Mouse (Mus musculus): ENCODE results near the gene Eif4ebp2. TPM values are rescaled to one million over a fixed set of nuclear protein-coding genes. Genes with fewer than 3 reads are reported as not detected.

The Eif4ebp2 gene
- polyA plus RNA-seq, 1 experiment from 2014 or later, result 62.5 TPM

DNA sequence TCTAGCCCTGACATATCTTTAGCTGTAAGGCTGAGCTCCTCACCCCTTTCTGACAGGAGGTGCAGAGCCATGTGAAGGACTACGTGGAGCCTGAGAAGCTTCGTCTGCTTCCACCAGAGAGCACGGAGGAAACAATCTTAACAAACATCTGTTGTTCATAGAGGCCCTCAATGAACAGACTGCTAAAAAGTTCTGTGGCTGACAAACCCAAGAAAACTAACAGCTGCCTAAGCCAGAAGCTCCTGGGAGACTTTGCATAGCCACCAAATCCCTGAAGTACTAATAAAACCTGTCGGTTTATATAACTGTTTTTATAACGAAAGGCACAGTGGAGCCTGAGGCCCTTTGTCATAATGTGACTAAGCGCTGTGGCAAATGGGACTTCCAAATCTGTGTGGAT, 9.0 kb downstream of the Eif4ebp2 start:
- Histone ChIP-seq H3K4me3 (ENCODE audit: low read depth, low read length) (no peak overlapping the region), H3K27me3 (replicated peaks; ENCODE audit: insufficient read depth, low read length) (no peaks in the 10 kb centered on the region), H3K27ac (ENCODE audit: low read length) (no peak overlapping the region), H3K36me3 (ENCODE audit: insufficient read depth, low read length) (0 out of 2 replicates have a peak, but pooled peaks cover 4% of the 10 kb centered on the region), H3K9ac (replicated peaks; ENCODE audit: low read depth) (no peak overlapping the region), H3K9me3 (ENCODE audit: low read length) (no peaks in the 10 kb centered on the region), H3K4me2 (replicated peaks; ENCODE audit: low read depth, low read length) (no peak overlapping the region), H3K4me1 (ENCODE audit: insufficient read depth, low read depth, low read length) (peaks cover 8% of the 10 kb centered on the region; the same call in 1 of the 2 replicates)
- WGBS, result 50% methylated on average over 6 of the region's 6 CpGs
- TF ChIP-seq CTCF (IDR thresholded peaks at IDR 0.05), result no peak
- no peak for TF ChIP-seq EP300 (IDR thresholded peaks at IDR 0.05)
- ATAC-seq (no peak), DNase-seq (ENCODE audit: low spot score) (no peak)

GRCm38 (mm10) chr10:61440202-61440800, 12.2 kb downstream of the Eif4ebp2 start:
- DNase-seq (ENCODE audit: low spot score), result no peak
- TF ChIP-seq EP300 (IDR thresholded peaks at IDR 0.05), result no peak
- H3K9me3 ChIP-seq (ENCODE audit: low read length), result no peaks in the 10 kb centered on the region

DNA sequence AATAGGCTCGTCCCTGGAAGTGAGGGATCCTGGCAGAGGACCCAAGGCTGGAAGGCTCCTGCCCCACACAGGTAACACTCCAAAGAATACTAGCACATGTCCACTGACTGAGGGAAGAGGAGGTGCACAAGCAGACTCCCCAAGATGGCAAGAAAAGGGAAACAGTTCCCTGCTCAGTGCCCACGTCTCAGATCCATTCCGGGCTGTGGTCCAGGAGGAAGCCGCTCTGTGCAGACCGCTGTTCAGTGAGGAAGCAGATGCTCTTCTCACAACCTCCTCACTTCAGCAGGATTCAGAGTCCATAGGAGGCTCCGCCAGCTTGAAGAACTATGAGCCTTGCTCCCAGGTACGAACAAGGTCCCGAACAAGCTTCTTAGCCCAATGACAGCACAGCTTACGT, 21.1 kb downstream of the Eif4ebp2 start:
- Histone ChIP-seq H3K4me1 (ENCODE audit: insufficient read depth, low read depth, low read length) (no peaks in the 10 kb centered on the region), H3K27me3 (replicated peaks; ENCODE audit: insufficient read depth, low read length) (no peaks in the 10 kb centered on the region), H3K36me3 (ENCODE audit: insufficient read depth, low read length) (peaks cover 34% of the 10 kb centered on the region; the same call in 1 of the 2 replicates), H3K9me3 (ENCODE audit: low read length) (no peaks in the 10 kb centered on the region), H3K27ac (ENCODE audit: low read length) (no peak overlapping the region), H3K4me2 (replicated peaks; ENCODE audit: low read depth, low read length) (no peak overlapping the region), H3K9ac (replicated peaks; ENCODE audit: low read depth) (no peak overlapping the region), H3K4me3 (ENCODE audit: low read depth, low read length) (no peak overlapping the region)
- ATAC-seq (no peak), DNase-seq (ENCODE audit: low spot score) (no peak)
- TF ChIP-seq CTCF (IDR thresholded peaks at IDR 0.05) (no peak), EP300 (IDR thresholded peaks at IDR 0.05) (no peak)
- WGBS, result 92% methylated on average over 9 of the region's 9 CpGs

More at GRCm38 (mm10) chr10:61440202-61440800, 12.2 kb downstream of the Eif4ebp2 start:
- H3K4me3 ChIP-seq (ENCODE audit: low read depth, low read length), result no peak overlapping the region
- H3K9ac ChIP-seq (replicated peaks; ENCODE audit: low read depth), result no peak overlapping the region
- no peaks in the 10 kb centered on the region for H3K27me3 ChIP-seq (replicated peaks; ENCODE audit: insufficient read depth, low read length)
- WGBS, result 85% methylated on average over 7 of the region's 7 CpGs
- no peak overlapping the region for H3K27ac ChIP-seq (ENCODE audit: low read length)
- H3K4me1 ChIP-seq (ENCODE audit: insufficient read depth, low read depth, low read length), result no peaks in the 10 kb centered on the region
- no peak overlapping the region for H3K4me2 ChIP-seq (replicated peaks; ENCODE audit: low read depth, low read length)
- 0 out of 2 replicates have a peak, but pooled peaks cover 4% of the 10 kb centered on the region for H3K36me3 ChIP-seq (ENCODE audit: insufficient read depth, low read length)
- ATAC-seq, result no peak

GRCm38 (mm10) chr10:61429043-61429442, 23.4 kb downstream of the Eif4ebp2 start:
- no peak for TF ChIP-seq EP300 (IDR thresholded peaks at IDR 0.05)
- no peak for TF ChIP-seq CTCF (IDR thresholded peaks at IDR 0.05)
- DNase-seq (ENCODE audit: low spot score), result no peak
- Histone ChIP-seq H3K9me3 (ENCODE audit: low read length) (no peaks in the 10 kb centered on the region), H3K4me2 (replicated peaks; ENCODE audit: low read depth, low read length) (no peak overlapping the region), H3K4me3 (ENCODE audit: low read depth, low read length) (no peak overlapping the region), H3K27me3 (replicated peaks; ENCODE audit: insufficient read depth, low read length) (no peaks in the 10 kb centered on the region), H3K27ac (ENCODE audit: low read length) (no peak overlapping the region), H3K4me1 (ENCODE audit: insufficient read depth, low read depth, low read length) (no peaks in the 10 kb centered on the region), H3K9ac (replicated peaks; ENCODE audit: low read depth) (no peak overlapping the region), H3K36me3 (ENCODE audit: insufficient read depth, low read length) (peaks cover 31% of the 10 kb centered on the region; the same call in 1 of the 2 replicates)
- no peak for ATAC-seq
- 91% methylated on average over 5 of the region's 5 CpGs for WGBS

DNA sequence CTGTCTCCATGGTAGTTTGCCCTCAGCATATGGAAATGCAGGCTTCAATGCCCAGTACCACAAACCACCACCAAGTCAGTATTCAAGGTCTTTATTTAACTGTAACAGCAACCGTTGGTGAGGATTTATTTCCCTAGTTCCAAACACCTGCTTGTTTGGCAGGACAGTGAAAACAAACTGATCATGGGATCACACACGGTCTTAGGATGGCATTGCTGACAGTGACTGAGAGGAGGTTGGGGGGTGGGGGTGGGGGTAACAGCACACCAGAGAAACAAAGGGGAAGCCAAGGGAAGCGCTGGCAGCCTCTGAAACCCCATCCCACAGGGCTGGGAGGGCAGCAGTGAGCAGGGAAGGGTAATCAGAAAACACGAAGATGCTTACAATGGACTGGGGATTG, 24.0 kb downstream of the Eif4ebp2 start:
- 57% methylated on average over 4 of the region's 4 CpGs for WGBS
- ATAC-seq (no peak), DNase-seq (ENCODE audit: low spot score) (no peak)
- TF ChIP-seq CTCF (IDR thresholded peaks at IDR 0.05), result no peak
- no peak for TF ChIP-seq EP300 (IDR thresholded peaks at IDR 0.05)
- no peaks in the 10 kb centered on the region for H3K4me1 ChIP-seq (ENCODE audit: insufficient read depth, low read depth, low read length)
- H3K27me3 ChIP-seq (replicated peaks; ENCODE audit: insufficient read depth, low read length), result no peaks in the 10 kb centered on the region
- no peaks in the 10 kb centered on the region for H3K9me3 ChIP-seq (ENCODE audit: low read length)
- peaks cover 25% of the 10 kb centered on the region; the same call in 1 of the 2 replicates for H3K36me3 ChIP-seq (ENCODE audit: insufficient read depth, low read length)
- H3K9ac ChIP-seq (replicated peaks; ENCODE audit: low read depth), result no peak overlapping the region
- no peak overlapping the region for H3K27ac ChIP-seq (ENCODE audit: low read length)
- no peak overlapping the region for H3K4me2 ChIP-seq (replicated peaks; ENCODE audit: low read depth, low read length)
- H3K4me3 ChIP-seq (ENCODE audit: low read depth, low read length), result no peak overlapping the region

GRCm38 (mm10) chr10:61427951-61428350, 24.5 kb downstream of the Eif4ebp2 start:
- H3K27me3 ChIP-seq (replicated peaks; ENCODE audit: insufficient read depth, low read length), result no peaks in the 10 kb centered on the region
- H3K9ac ChIP-seq (replicated peaks; ENCODE audit: low read depth), result no peak overlapping the region
- no peak overlapping the region for H3K27ac ChIP-seq (ENCODE audit: low read length)
- 79% methylated on average over 6 of the region's 6 CpGs for WGBS
- peaks cover 20% of the 10 kb centered on the region; the same call in 1 of the 2 replicates for H3K36me3 ChIP-seq (ENCODE audit: insufficient read depth, low read length)
- no peak for DNase-seq (ENCODE audit: low spot score)
- H3K4me2 ChIP-seq (replicated peaks; ENCODE audit: low read depth, low read length), result no peak overlapping the region
- no peaks in the 10 kb centered on the region for H3K9me3 ChIP-seq (ENCODE audit: low read length)
- no peak for ATAC-seq
- TF ChIP-seq EP300 (IDR thresholded peaks at IDR 0.05) (no peak), CTCF (IDR thresholded peaks at IDR 0.05) (no peak)
- H3K4me1 ChIP-seq (ENCODE audit: insufficient read depth, low read depth, low read length), result no peaks in the 10 kb centered on the region
- no peak overlapping the region for H3K4me3 ChIP-seq (ENCODE audit: low read depth, low read length)
